Mouse (Mus musculus) midbrain, embryonic 10.5 days (tissue): ENCODE results near the gene Mapkap1. TPM values are rescaled to one million over a fixed set of nuclear protein-coding genes. Genes with fewer than 3 reads are reported as not detected.

ENCODE experiments used
- DNase-seq: peaks from one replicate; pipeline ENCODE4 v3.0.0-alpha.2; 2017; ENCODE audit warnings: low spot score
- H3K27ac ChIP-seq: fragments of 300-500 bp; sonication (generic); replicated peaks from 2 replicates; pipeline ENCODE4 v1.5.1; 2016; ENCODE audit warnings: mild to moderate bottlenecking
- H3K27me3 ChIP-seq: fragments of 300-500 bp; sonication (generic); 2 replicates; pipeline ENCODE4 v1.6.1; 2016; ENCODE audit warnings: low read depth, mild to moderate bottlenecking; ENCODE audit not compliant: poor library complexity, severe bottlenecking
- H3K36me3 ChIP-seq: fragments of 300-500 bp; sonication (generic); 2 replicates; pipeline ENCODE4 v1.6.1; 2016; ENCODE audit warnings: mild to moderate bottlenecking, moderate library complexity
- H3K4me1 ChIP-seq: fragments of 300-500 bp; sonication (generic); 2 replicates; pipeline ENCODE4 v1.6.1; 2016
- H3K4me3 ChIP-seq: fragments of 300-500 bp; sonication (generic); 2 replicates; pipeline ENCODE4 v1.5.1; 2016; ENCODE audit warnings: mild to moderate bottlenecking, moderate library complexity
- H3K9me3 ChIP-seq: fragments of 300-500 bp; sonication (generic); replicated peaks from 2 replicates; pipeline ENCODE4 v1.6.1; 2016; ENCODE audit warnings: mild to moderate bottlenecking
- WGBS: fragments of 180-500 bp; shearing (Covaris S2); methylation state at CpG from one replicate; pipeline ENCODE4 v1.1.7; 2016; 5-methylcytosine and 5-hydroxymethylcytosine counted together
- polyA plus RNA-seq: library from polyadenylated mRNA; unstranded; fragments of >200 nt; fragmentation: Nextera tagmentation; extraction: Ambion mirVana; gene quantifications from 2 replicates; pipeline ENCODE4 v1.2.1, GENCODE M21; 2016

Mapkap1 gene
- polyA plus RNA-seq, 1 experiment from 2014 or later, result 93.4 TPM

- Histone ChIP-seq H3K9me3 (no peaks in the 10 kb centered on the region), H3K27me3 (peaks cover 64% of the 10 kb centered on the region), H3K4me1 (peaks cover 24% of the 10 kb centered on the region), H3K4me3 (no peak overlapping the region), H3K36me3 (peaks cover 3% of the 10 kb centered on the region; the same call in 1 of the 2 replicates), H3K27ac (no peak overlapping the region)
- DNase-seq, result no peak
- WGBS, result 87% methylated on average over 5 of the region's 5 CpGs
These were observed 162.6 kb downstream of the Mapkap1 start for GRCm38 (mm10) chr2:34569131-34569530.

DNA sequence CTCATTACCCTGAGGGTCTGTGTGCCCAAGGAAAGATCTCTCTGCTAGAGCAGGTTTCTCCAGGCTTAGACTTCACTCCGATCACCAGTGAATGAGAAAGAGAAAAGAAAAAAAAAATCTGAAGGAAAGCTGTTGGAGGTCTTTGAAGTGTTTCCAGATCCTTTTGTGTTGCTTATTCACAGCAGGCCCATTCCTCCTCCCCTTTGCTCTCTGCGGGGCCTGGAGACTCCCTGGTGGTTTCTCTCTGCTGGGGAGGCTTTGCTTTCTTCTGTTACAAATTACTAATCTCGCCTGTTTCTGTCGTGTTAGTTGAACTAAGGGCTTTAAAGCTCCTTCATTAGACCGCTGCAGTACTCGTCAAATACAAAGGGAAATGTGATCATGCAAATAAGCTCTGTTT lies 163.8 kb downstream of the Mapkap1 start:
- DNase-seq, result peak; percentile 42
- H3K9me3 ChIP-seq, result no peaks in the 10 kb centered on the region
- H3K4me1 ChIP-seq, result peaks cover 27% of the 10 kb centered on the region
- peak overlapping the region; percentile 63 for H3K27ac ChIP-seq
- no peaks in the 10 kb centered on the region for H3K36me3 ChIP-seq
- WGBS, result 5% methylated on average over 6 of the region's 6 CpGs
- no peak overlapping the region for H3K4me3 ChIP-seq
- peaks cover 70% of the 10 kb centered on the region for H3K27me3 ChIP-seq

GRCm38 (mm10) chr2:34571096-34571495 lies 164.5 kb downstream of the Mapkap1 start:
- 10% methylated on average over 1 of the region's 1 CpGs for WGBS
- H3K4me3 ChIP-seq, result no peak overlapping the region
- H3K9me3 ChIP-seq, result no peaks in the 10 kb centered on the region
- H3K4me1 ChIP-seq, result peaks cover 27% of the 10 kb centered on the region
- peaks cover 70% of the 10 kb centered on the region for H3K27me3 ChIP-seq
- H3K27ac ChIP-seq, result no peak overlapping the region
- no peaks in the 10 kb centered on the region for H3K36me3 ChIP-seq
- no peak for DNase-seq

DNA sequence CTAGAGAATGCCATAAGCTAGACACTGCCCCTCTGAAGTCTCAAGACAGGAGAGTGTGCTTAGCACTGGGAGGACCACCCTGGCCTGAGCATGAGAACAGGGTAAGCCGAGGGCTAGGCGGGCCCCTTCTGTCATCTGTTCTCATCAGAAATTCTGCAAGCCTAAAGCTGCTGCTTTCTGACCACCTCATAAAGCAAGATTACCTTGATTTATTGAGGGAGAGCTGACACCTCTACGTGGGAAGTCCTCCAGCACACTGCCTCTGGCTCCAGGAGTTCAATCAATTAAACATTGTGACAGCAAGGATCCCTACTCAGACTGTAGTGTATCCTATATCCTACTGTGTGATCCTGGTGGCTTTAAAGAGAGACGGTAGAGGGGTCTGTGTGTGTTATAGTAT lies 166.5 kb downstream of the Mapkap1 start:
- Histone ChIP-seq H3K27me3 (peaks cover 55% of the 10 kb centered on the region), H3K27ac (no peak overlapping the region), H3K36me3 (no peaks in the 10 kb centered on the region), H3K4me3 (no peak overlapping the region), H3K9me3 (no peaks in the 10 kb centered on the region), H3K4me1 (peaks cover 36% of the 10 kb centered on the region)
- WGBS, result 85% methylated on average over 4 of the region's 4 CpGs
- DNase-seq, result no peak

DNA sequence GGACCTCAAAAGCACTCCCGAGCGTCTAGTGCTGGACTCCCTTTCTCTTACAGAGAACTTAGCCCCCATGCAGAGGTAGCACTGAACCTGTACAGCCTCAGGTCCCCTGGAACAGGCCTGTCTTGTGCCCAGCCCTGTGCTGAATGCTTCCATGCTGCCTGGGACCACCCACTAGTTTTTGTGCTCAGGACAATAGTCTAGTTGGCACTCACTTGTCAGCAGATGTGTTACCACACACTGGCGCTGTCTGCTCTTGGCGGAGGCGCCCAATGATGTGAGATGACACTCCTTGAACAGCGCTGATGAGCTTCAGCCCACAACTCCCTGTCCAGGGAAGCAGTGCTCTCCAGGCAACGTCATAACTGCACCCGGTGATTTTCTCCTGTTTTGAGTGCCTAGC lies 182.0 kb downstream of the Mapkap1 start:
- no peak overlapping the region; the same call in 1 of the 2 replicates for H3K27ac ChIP-seq
- 88% methylated on average over 8 of the region's 8 CpGs for WGBS

DNA sequence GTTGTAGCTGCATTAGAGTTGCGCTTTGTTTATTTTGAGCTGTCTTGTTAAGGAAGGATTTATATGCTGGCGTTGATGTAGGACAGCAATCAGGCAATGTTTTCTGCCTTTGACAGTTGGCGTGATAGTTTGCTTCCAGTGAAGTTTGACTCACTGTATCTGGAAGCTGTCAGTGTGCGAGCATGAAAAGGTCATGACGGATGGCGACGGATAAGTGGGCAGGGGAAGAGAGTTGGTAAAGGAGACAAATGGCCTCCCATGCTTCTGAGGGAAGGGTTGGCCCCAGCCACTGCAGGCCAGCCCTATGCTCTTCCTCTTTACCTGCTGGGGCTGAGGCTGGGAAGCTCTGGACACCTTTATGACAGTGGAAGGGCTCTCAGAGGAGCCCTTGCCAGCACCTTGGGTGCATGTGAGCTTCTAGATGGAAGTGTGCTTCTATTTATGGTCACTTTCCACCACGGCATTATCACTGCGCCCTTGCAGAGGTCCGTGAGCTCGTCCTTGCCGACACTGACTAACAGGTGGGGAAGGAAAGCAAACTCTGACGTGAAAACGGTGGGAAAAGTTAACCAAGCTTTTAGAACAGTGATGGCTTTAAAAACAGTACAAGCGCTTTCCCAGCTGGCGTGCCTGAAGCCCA lies 185.3 kb downstream of the Mapkap1 start:
- Histone ChIP-seq H3K27ac (no peak overlapping the region), H3K9me3 (no peaks in the 10 kb centered on the region), H3K4me3 (no peak overlapping the region), H3K27me3 (no peaks in the 10 kb centered on the region; the same call in 1 of the 2 replicates), H3K36me3 (0 out of 2 replicates have a peak, but pooled peaks cover 2% of the 10 kb centered on the region), H3K4me1 (0 out of 2 replicates have a peak, but pooled peaks cover 7% of the 10 kb centered on the region)
- 91% methylated on average over 16 of the region's 16 CpGs for WGBS
- DNase-seq, result no peak

More for the DNA sequence above, 182.0 kb downstream of the Mapkap1 start:
- H3K4me1 ChIP-seq, result 0 out of 2 replicates have a peak, but pooled peaks cover 2% of the 10 kb centered on the region
- H3K9me3 ChIP-seq, result no peaks in the 10 kb centered on the region
- peaks cover 28% of the 10 kb centered on the region for H3K36me3 ChIP-seq
- H3K4me3 ChIP-seq, result no peak overlapping the region
- no peak for DNase-seq
- H3K27me3 ChIP-seq, result no peaks in the 10 kb centered on the region

- no peaks in the 10 kb centered on the region for H3K36me3 ChIP-seq
- peaks cover 6% of the 10 kb centered on the region for H3K27me3 ChIP-seq
- 84% methylated on average over 8 of the region's 8 CpGs for WGBS
- no peak overlapping the region for H3K27ac ChIP-seq
- no peak overlapping the region for H3K4me3 ChIP-seq
- 0 out of 2 replicates have a peak, but pooled peaks cover 7% of the 10 kb centered on the region for H3K4me1 ChIP-seq
- no peaks in the 10 kb centered on the region for H3K9me3 ChIP-seq
- DNase-seq, result no peak
These were observed 185.9 kb downstream of the Mapkap1 start for GRCm38 (mm10) chr2:34592361-34592960.

- Histone ChIP-seq H3K36me3 (peaks cover 10% of the 10 kb centered on the region; the same call in 1 of the 2 replicates), H3K4me1 (0 out of 2 replicates have a peak, but pooled peaks cover 5% of the 10 kb centered on the region), H3K27ac (no peak overlapping the region), H3K4me3 (no peak overlapping the region), H3K9me3 (no peaks in the 10 kb centered on the region), H3K27me3 (peaks cover 21% of the 10 kb centered on the region)
- DNase-seq, result no peak
- 86% methylated on average over 5 of the region's 5 CpGs for WGBS
These were observed 187.4 kb downstream of the Mapkap1 start for GRCm38 (mm10) chr2:34594001-34594400.

DNA sequence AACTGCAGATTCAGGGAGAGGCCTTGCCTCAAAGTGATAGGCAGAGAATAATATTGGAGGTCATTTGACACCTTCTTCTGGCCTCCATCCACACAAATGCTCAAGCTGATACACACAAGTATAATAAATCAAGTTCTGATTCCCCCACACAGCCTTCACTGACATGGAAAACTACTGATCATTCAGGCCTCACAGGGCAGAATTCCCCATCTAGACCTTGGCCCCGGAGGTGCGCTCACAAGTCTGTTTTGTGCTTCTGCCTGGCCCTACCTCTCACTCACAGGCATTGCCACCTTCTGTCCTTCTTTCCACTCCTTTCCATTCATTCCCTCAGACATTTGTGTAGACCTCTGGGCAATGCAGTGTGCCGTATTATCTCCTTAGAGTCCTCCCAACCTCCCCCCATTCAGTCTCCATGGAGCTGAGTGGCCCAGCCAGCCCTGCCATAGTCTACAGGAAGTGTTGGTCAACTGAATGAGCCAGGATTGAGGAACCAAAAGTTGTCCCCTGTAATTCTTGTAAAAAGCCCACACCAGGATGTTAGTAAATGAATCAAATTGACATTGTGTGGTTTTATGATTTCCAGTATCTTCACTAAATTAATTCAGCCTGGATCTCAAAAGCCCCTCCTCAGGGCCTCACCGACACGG lies 193.2 kb downstream of the Mapkap1 start:
- Histone ChIP-seq H3K4me1 (peaks cover 56% of the 10 kb centered on the region), H3K27me3 (peaks cover 52% of the 10 kb centered on the region), H3K4me3 (no peak overlapping the region), H3K9me3 (no peaks in the 10 kb centered on the region), H3K36me3 (peaks cover 12% of the 10 kb centered on the region; the same call in 1 of the 2 replicates), H3K27ac (no peak overlapping the region)
- WGBS, result 57% methylated on average over 5 of the region's 5 CpGs
- DNase-seq, result no peak

GRCm38 (mm10) chr2:34600734-34601133 lies 194.2 kb downstream of the Mapkap1 start:
- Histone ChIP-seq H3K27ac (peak overlapping the region; percentile 55; the same call in 1 of the 2 replicates), H3K36me3 (peaks cover 12% of the 10 kb centered on the region; the same call in 1 of the 2 replicates), H3K4me1 (peaks cover 58% of the 10 kb centered on the region), H3K27me3 (peaks cover 61% of the 10 kb centered on the region), H3K9me3 (no peaks in the 10 kb centered on the region), H3K4me3 (no peak overlapping the region)
- WGBS, result 25% methylated on average over 7 of the region's 7 CpGs
- no peak for DNase-seq

GRCm38 (mm10) chr2:34602111-34602541 lies 195.6 kb downstream of the Mapkap1 start:
- H3K9me3 ChIP-seq, result no peaks in the 10 kb centered on the region
- DNase-seq, result peak; percentile 44
- peaks cover 25% of the 10 kb centered on the region for H3K36me3 ChIP-seq
- no peak overlapping the region for H3K27ac ChIP-seq
- H3K27me3 ChIP-seq, result peaks cover 63% of the 10 kb centered on the region
- peaks cover 55% of the 10 kb centered on the region for H3K4me1 ChIP-seq
- no peak overlapping the region for H3K4me3 ChIP-seq
- 18% methylated on average over 8 of the region's 8 CpGs for WGBS

DNA sequence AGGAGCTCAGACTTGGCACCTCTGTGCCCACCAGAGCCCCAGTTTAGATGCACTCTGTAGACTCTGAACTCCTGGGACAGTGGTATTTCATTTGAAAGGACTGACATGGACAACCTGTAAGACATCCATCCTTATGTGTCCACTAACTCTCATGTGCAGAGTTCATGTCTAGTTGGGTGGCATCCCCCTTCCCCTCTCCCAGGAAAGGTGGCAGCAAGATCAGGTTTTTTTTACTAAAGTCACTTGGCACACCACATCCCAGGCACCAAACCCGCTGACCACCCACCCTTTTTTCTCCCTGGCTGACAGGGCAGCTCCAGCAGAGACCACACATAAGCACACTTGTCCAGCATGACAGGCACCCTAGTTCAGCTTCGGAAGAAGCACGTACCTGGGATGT lies 196.3 kb downstream of the Mapkap1 start:
- Histone ChIP-seq H3K27ac (no peak overlapping the region), H3K27me3 (peaks cover 55% of the 10 kb centered on the region)

More for the DNA sequence above, 196.3 kb downstream of the Mapkap1 start:
- Histone ChIP-seq H3K4me1 (peaks cover 55% of the 10 kb centered on the region), H3K9me3 (no peaks in the 10 kb centered on the region), H3K36me3 (peaks cover 23% of the 10 kb centered on the region), H3K4me3 (no peak overlapping the region)
- 83% methylated on average over 3 of the region's 3 CpGs for WGBS
- DNase-seq, result no peak
